Mouse (Mus musculus): ENCODE results near the gene Pafah1b1. TPM values are rescaled to one million over a fixed set of nuclear protein-coding genes. Genes with fewer than 3 reads are reported as not detected.

The Pafah1b1 gene
- polyA plus RNA-seq, 1 experiment = 137 TPM

GRCm38 (mm10) chr11:74637486-74637885, 87.0 kb downstream of the Pafah1b1 start:
- Histone ChIP-seq H3K4me3 (ENCODE audit: low read depth, low read length) (peak overlapping the region; percentile 70), H3K9ac (ENCODE audit: low read depth, poor library complexity, severe bottlenecking) (peak overlapping the region; percentile 61), H3K4me1 (ENCODE audit: control insufficient read depth, insufficient read depth, low read length) (no peaks in the 10 kb centered on the region), H3K27me3 (ENCODE audit: control insufficient read depth, insufficient read depth, low read length, poor library complexity, severe bottlenecking) (no peaks in the 10 kb centered on the region), H3K9me3 (replicated peaks; ENCODE audit: control insufficient read depth, insufficient read depth, low read length, poor library complexity, severe bottlenecking) (no peaks in the 10 kb centered on the region), H3K27ac (ENCODE audit: insufficient read depth, low read length) (no peak overlapping the region), H3K36me3 (ENCODE audit: control insufficient read depth, insufficient read depth, low read length, poor library complexity, severe bottlenecking) (peaks cover 4% of the 10 kb centered on the region; the same call in 1 of the 2 replicates)
- TF ChIP-seq CTCF (IDR thresholded peaks at IDR 0.05; ENCODE audit: low read depth, low read length) (no peak), POLR2A (IDR thresholded peaks at IDR 0.05; ENCODE audit: insufficient read depth, low read length) (no peak), EP300 (IDR thresholded peaks at IDR 0.05; ENCODE audit: insufficient read depth, low read depth, low read length) (no peak)

- no peaks in the 10 kb centered on the region for H3K9me3 ChIP-seq (replicated peaks; ENCODE audit: control insufficient read depth, insufficient read depth, low read length, poor library complexity, severe bottlenecking)
- TF ChIP-seq EP300 (IDR thresholded peaks at IDR 0.05; ENCODE audit: insufficient read depth, low read depth, low read length) (no peak), CTCF (IDR thresholded peaks at IDR 0.05; ENCODE audit: low read depth, low read length) (peak; percentile 74), POLR2A (IDR thresholded peaks at IDR 0.05; ENCODE audit: insufficient read depth, low read length) (no peak)
- H3K4me3 ChIP-seq (ENCODE audit: low read depth, low read length) = no peak overlapping the region
These were observed 89.8 kb downstream of the Pafah1b1 start for GRCm38 (mm10) chr11:74634490-74635275.

GRCm38 (mm10) chr11:74631880-74632789, 92.3 kb downstream of the Pafah1b1 start:
- Histone ChIP-seq H3K9ac (ENCODE audit: low read depth, poor library complexity, severe bottlenecking) (no peak overlapping the region), H3K4me1 (ENCODE audit: control insufficient read depth, insufficient read depth, low read length) (no peaks in the 10 kb centered on the region), H3K9me3 (replicated peaks; ENCODE audit: control insufficient read depth, insufficient read depth, low read length, poor library complexity, severe bottlenecking) (no peaks in the 10 kb centered on the region), H3K27me3 (ENCODE audit: control insufficient read depth, insufficient read depth, low read length, poor library complexity, severe bottlenecking) (no peaks in the 10 kb centered on the region), H3K36me3 (ENCODE audit: control insufficient read depth, insufficient read depth, low read length, poor library complexity, severe bottlenecking) (peaks cover 7% of the 10 kb centered on the region; the same call in 1 of the 2 replicates), H3K4me3 (ENCODE audit: low read depth, low read length) (no peak overlapping the region), H3K27ac (ENCODE audit: insufficient read depth, low read length) (no peak overlapping the region)
- TF ChIP-seq CTCF (IDR thresholded peaks at IDR 0.05; ENCODE audit: low read depth, low read length) = no peak
- no peak for TF ChIP-seq EP300 (IDR thresholded peaks at IDR 0.05; ENCODE audit: insufficient read depth, low read depth, low read length)
- no peak for TF ChIP-seq POLR2A (IDR thresholded peaks at IDR 0.05; ENCODE audit: insufficient read depth, low read length)

More at GRCm38 (mm10) chr11:74634490-74635275, 89.8 kb downstream of the Pafah1b1 start:
- peaks cover 7% of the 10 kb centered on the region; the same call in 1 of the 2 replicates for H3K36me3 ChIP-seq (ENCODE audit: control insufficient read depth, insufficient read depth, low read length, poor library complexity, severe bottlenecking)
- H3K27ac ChIP-seq (ENCODE audit: insufficient read depth, low read length) = no peak overlapping the region
- no peaks in the 10 kb centered on the region for H3K27me3 ChIP-seq (ENCODE audit: control insufficient read depth, insufficient read depth, low read length, poor library complexity, severe bottlenecking)
- no peaks in the 10 kb centered on the region for H3K4me1 ChIP-seq (ENCODE audit: control insufficient read depth, insufficient read depth, low read length)
- no peak overlapping the region for H3K9ac ChIP-seq (ENCODE audit: low read depth, poor library complexity, severe bottlenecking)

DNA sequence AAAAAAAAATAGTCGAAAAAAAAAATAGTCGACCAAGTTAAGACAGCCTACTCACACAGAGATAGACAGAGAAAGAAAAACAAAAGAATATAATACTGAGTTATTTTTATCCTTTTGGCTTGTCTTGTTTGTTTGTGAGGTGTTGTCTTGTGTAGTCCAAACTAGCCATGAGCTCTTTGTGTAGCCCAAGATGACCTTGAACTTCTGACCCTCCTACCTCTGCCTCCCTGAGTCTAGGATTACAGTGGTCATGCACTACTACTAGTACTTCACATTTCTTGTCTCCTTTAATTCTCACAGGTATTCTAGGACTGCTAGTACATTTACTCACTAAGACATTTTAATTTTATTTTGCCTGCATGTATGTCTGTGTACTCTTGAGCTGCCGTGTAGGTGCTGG, 97.0 kb downstream of the Pafah1b1 start:
- Histone ChIP-seq H3K27ac (ENCODE audit: insufficient read depth, low read length) (peak overlapping the region; percentile 18), H3K36me3 (ENCODE audit: control insufficient read depth, insufficient read depth, low read length, poor library complexity, severe bottlenecking) (0 out of 2 replicates have a peak, but pooled peaks cover 5% of the 10 kb centered on the region), H3K27me3 (ENCODE audit: control insufficient read depth, insufficient read depth, low read length, poor library complexity, severe bottlenecking) (no peaks in the 10 kb centered on the region), H3K4me3 (ENCODE audit: low read depth, low read length) (no peak overlapping the region), H3K4me1 (ENCODE audit: control insufficient read depth, insufficient read depth, low read length) (no peaks in the 10 kb centered on the region), H3K9ac (ENCODE audit: low read depth, poor library complexity, severe bottlenecking) (no peak overlapping the region), H3K9me3 (replicated peaks; ENCODE audit: control insufficient read depth, insufficient read depth, low read length, poor library complexity, severe bottlenecking) (no peaks in the 10 kb centered on the region)
- TF ChIP-seq EP300 (IDR thresholded peaks at IDR 0.05; ENCODE audit: insufficient read depth, low read depth, low read length) (no peak), POLR2A (IDR thresholded peaks at IDR 0.05; ENCODE audit: insufficient read depth, low read length) (no peak), CTCF (IDR thresholded peaks at IDR 0.05; ENCODE audit: low read depth, low read length) (no peak)

DNA sequence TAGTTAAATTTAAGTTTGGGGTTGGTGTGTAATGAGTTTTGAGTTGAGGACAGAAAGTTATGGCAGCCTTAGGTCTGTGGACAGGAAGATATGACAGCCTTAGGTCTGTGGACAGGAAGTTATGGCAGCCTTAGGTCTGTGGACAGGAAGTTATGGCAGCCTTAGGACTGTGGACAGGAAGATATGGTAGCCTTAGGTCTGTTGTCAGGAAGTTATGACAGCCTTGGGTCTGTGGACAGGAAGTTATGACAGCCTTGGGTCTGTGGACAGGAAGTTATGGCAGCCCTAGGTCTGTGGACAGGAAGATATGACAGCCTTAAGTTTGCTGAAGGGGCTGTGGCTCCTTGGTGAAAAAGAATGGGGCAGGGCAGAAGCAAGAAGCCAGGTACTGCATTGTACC, 99.1 kb downstream of the Pafah1b1 start:
- TF ChIP-seq EP300 (IDR thresholded peaks at IDR 0.05; ENCODE audit: insufficient read depth, low read depth, low read length) (no peak), POLR2A (IDR thresholded peaks at IDR 0.05; ENCODE audit: insufficient read depth, low read length) (no peak)
- H3K27me3 ChIP-seq (ENCODE audit: control insufficient read depth, insufficient read depth, low read length, poor library complexity, severe bottlenecking) = no peaks in the 10 kb centered on the region
- H3K4me1 ChIP-seq (ENCODE audit: control insufficient read depth, insufficient read depth, low read length) = no peaks in the 10 kb centered on the region
- H3K36me3 ChIP-seq (ENCODE audit: control insufficient read depth, insufficient read depth, low read length, poor library complexity, severe bottlenecking) = 0 out of 2 replicates have a peak, but pooled peaks cover 2% of the 10 kb centered on the region
- H3K27ac ChIP-seq (ENCODE audit: insufficient read depth, low read length) = no peak overlapping the region
- no peak overlapping the region for H3K4me3 ChIP-seq (ENCODE audit: low read depth, low read length)
- H3K9ac ChIP-seq (ENCODE audit: low read depth, poor library complexity, severe bottlenecking) = no peak overlapping the region
- no peaks in the 10 kb centered on the region for H3K9me3 ChIP-seq (replicated peaks; ENCODE audit: control insufficient read depth, insufficient read depth, low read length, poor library complexity, severe bottlenecking)

Other genes starting within 250 kb of the Pafah1b1 start
- gene Rap1gap2, start 113.8 kb downstream of the Pafah1b1 start, polyA plus RNA-seq (2011; ENCODE audit: insufficient read depth, insufficient read length, low read depth, missing spikeins) = 4.0 and 5.7 TPM in 2 replicates
- 4.8 and 5.3 TPM in 2 replicates for gene Ccdc92b, start 105.1 kb downstream of the Pafah1b1 start, polyA plus RNA-seq (2011; ENCODE audit: insufficient read depth, insufficient read length, low read depth, missing spikeins)
- 33.3 and 33.4 TPM in 2 replicates for gene Cluh, start 75.2 kb downstream of the Pafah1b1 start, polyA plus RNA-seq (2011; ENCODE audit: insufficient read depth, insufficient read length, low read depth, missing spikeins)
- gene Mettl16, start 46.2 kb upstream of the Pafah1b1 start, polyA plus RNA-seq (2011; ENCODE audit: insufficient read depth, insufficient read length, low read depth, missing spikeins) = 65.4 and 66.2 TPM in 2 replicates
- 15.4 and 17.1 TPM in 2 replicates for gene Mnt, start 106.2 kb upstream of the Pafah1b1 start, polyA plus RNA-seq (2011; ENCODE audit: insufficient read depth, insufficient read length, low read depth, missing spikeins)
- 17.4 and 21.2 TPM in 2 replicates for gene Sgsm2, start 172.4 kb upstream of the Pafah1b1 start, polyA plus RNA-seq (2011; ENCODE audit: insufficient read depth, insufficient read length, low read depth, missing spikeins)
- 100 and 105 TPM in 2 replicates for gene Tsr1, start 173.4 kb upstream of the Pafah1b1 start, polyA plus RNA-seq (2011; ENCODE audit: insufficient read depth, insufficient read length, low read depth, missing spikeins)
- 25.3 and 27.0 TPM in 2 replicates for gene Smg6, start 201.2 kb upstream of the Pafah1b1 start, polyA plus RNA-seq (2011; ENCODE audit: insufficient read depth, insufficient read length, low read depth, missing spikeins)
- 12.7 and 13.6 TPM in 2 replicates for gene Srr, start 201.3 kb upstream of the Pafah1b1 start, polyA plus RNA-seq (2011; ENCODE audit: insufficient read depth, insufficient read length, low read depth, missing spikeins)

Measured in ES-Bruce4 (cell line).